Mouse (Mus musculus) midbrain, embryonic 16.5 days (tissue): ENCODE results near the gene Fmnl2. TPM values are rescaled to one million over a fixed set of nuclear protein-coding genes. Genes with fewer than 3 reads are reported as not detected.

Experiments
- ATAC-seq: fragments of 200-750 bp; cut with Nextera tagmentation; 2 replicates; pipeline ENCODE4 v1.8.0; 2017; ENCODE audit warnings: moderate TSS enrichment
- H3K27ac ChIP-seq: fragments of 300-500 bp; sonication (generic); 2 replicates; pipeline ENCODE4 v1.5.1; 2014; ENCODE audit warnings: mild to moderate bottlenecking, low read length, mixed read lengths
- H3K27me3 ChIP-seq: fragments of 300-500 bp; sonication (generic); 2 replicates; pipeline ENCODE4 v1.6.1; 2014; ENCODE audit warnings: low read depth, low read length, mixed read lengths; ENCODE audit not compliant: control insufficient read depth, insufficient read depth
- H3K36me3 ChIP-seq: fragments of 300-500 bp; sonication (generic); 2 replicates; pipeline ENCODE4 v1.6.1; 2014; ENCODE audit warnings: mild to moderate bottlenecking, low read length, moderate library complexity, mixed read lengths; ENCODE audit not compliant: control insufficient read depth, insufficient read depth
- H3K4me1 ChIP-seq: fragments of 300-500 bp; sonication (generic); 2 replicates; pipeline ENCODE4 v1.6.1; 2014; ENCODE audit warnings: mild to moderate bottlenecking, low read length, mixed read lengths; ENCODE audit not compliant: control insufficient read depth, insufficient read depth
- H3K4me2 ChIP-seq: fragments of 300-500 bp; sonication (generic); 2 replicates; pipeline ENCODE4 v1.6.1; 2014; ENCODE audit warnings: mild to moderate bottlenecking, low read length, mixed read lengths
- H3K4me3 ChIP-seq: fragments of 300-500 bp; sonication (generic); 2 replicates; pipeline ENCODE4 v1.5.1; 2014; ENCODE audit warnings: low read depth, mild to moderate bottlenecking, low read length, moderate library complexity, mixed read lengths
- H3K9ac ChIP-seq: fragments of 300-500 bp; sonication (generic); 2 replicates; pipeline ENCODE4 v1.6.1; 2014; ENCODE audit warnings: low read depth, low read length, mixed read lengths
- H3K9me3 ChIP-seq: fragments of 300-500 bp; sonication (generic); replicated peaks from 2 replicates; pipeline ENCODE4 v1.6.1; 2014; ENCODE audit warnings: mild to moderate bottlenecking, low read length, mixed read lengths; ENCODE audit not compliant: control insufficient read depth, poor library complexity, severe bottlenecking
- WGBS: fragments of 180-500 bp; shearing (Covaris S2); extraction: QIAGEN DNeasy Blood & Tissue Kit; methylation state at CpG from one replicate; pipeline ENCODE4 v1.1.7; 2014; 5-methylcytosine and 5-hydroxymethylcytosine counted together
- polyA plus RNA-seq: library from polyadenylated mRNA; unstranded; fragments of >200 nt; fragmentation: Nextera tagmentation; extraction: Ambion mirVana; gene quantifications from 2 replicates; pipeline ENCODE4 v1.2.1, GENCODE M21; 2015

Gene Fmnl2
- polyA plus RNA-seq, 1 experiment from 2014 or later = 7.6 TPM

DNA sequence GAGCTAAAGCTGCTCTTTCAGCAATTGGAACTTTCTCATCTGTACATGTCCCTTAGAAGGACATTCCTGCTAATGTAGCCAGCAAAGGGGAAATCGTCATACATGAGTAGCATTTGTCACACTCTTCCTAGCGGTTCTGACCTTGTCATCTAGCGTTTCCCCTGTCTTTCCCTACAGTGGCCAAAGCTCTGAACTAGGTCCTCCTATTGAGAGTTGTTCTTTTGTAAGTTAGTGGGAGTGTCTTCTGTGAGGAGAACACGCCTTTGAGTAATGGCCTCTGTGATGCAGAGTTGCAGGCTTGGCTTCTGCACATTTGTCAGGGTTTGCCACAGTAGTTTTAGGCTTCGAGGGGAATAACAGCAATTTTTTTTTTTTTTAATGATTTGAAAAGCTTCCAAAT is 250.9 kb downstream of the Fmnl2 start:
- Histone ChIP-seq H3K4me3 (no peak overlapping the region), H3K27ac (no peak overlapping the region), H3K4me2 (no peak overlapping the region), H3K4me1 (0 out of 2 replicates have a peak, but pooled peaks cover 3% of the 10 kb centered on the region), H3K9me3 (no peaks in the 10 kb centered on the region), H3K9ac (no peak overlapping the region), H3K36me3 (peaks cover 14% of the 10 kb centered on the region), H3K27me3 (no peaks in the 10 kb centered on the region)
- no peak for ATAC-seq
- WGBS = 83% methylated on average over 5 of the region's 5 CpGs

DNA sequence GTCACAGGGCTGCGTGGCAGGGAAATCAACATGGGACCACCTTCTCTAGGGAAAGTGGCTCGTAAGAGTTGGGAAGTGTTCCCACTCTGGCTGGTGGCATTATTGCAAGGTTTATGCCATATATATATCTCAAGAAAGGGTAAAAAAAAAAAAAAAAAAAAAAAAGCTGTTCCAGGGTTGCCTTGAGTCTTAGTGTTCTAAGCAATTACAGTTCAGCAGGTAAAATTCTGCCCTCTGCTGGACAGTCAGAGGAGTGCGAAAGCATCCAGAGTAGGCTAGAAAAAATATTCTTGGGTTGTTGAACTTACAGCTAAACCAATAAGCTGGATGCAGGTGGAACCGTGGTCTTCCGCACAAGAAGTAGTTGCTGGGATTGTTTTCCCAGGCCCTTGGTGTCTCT is 264.1 kb downstream of the Fmnl2 start:
- no peaks in the 10 kb centered on the region for H3K27me3 ChIP-seq
- no peak overlapping the region for H3K4me3 ChIP-seq
- 76% methylated on average over 5 of the region's 5 CpGs for whole genome bisulfite sequencing
- no peaks in the 10 kb centered on the region; the same call in 1 of the 2 replicates for H3K9me3 ChIP-seq
- H3K4me1 ChIP-seq = no peaks in the 10 kb centered on the region
- H3K36me3 ChIP-seq = peaks cover 29% of the 10 kb centered on the region
- peak; percentile 39; the same call in 1 of the 2 replicates for ATAC-seq
- H3K27ac ChIP-seq = no peak overlapping the region
- no peak overlapping the region for H3K9ac ChIP-seq
- H3K4me2 ChIP-seq = no peak overlapping the region

DNA sequence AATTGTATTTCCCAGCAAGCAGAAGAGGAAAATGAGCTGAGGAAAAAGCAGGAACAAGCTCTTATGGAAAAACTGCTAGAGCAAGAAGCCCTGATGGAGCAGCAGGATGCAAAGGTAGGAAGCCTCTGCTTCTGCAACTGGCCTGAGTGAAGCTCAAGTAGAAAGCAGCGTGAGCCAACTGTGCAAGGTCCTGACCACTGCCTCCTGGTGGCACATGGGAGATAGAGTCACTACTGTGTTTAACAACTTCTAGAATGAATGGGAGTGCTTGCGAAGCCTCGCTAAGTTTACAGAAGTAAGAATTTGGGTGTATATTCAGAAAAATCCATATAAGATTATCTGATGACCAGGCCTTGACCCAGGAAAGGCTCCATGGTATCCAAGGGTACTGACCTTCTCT is 268.3 kb downstream of the Fmnl2 start:
- WGBS = 88% methylated on average over 3 of the region's 3 CpGs
- H3K27ac ChIP-seq = no peak overlapping the region
- no peak overlapping the region for H3K4me2 ChIP-seq
- H3K9me3 ChIP-seq = no peaks in the 10 kb centered on the region; the same call in 1 of the 2 replicates
- peaks cover 15% of the 10 kb centered on the region; the same call in 1 of the 2 replicates for H3K36me3 ChIP-seq
- no peak overlapping the region for H3K9ac ChIP-seq
- no peak overlapping the region for H3K4me3 ChIP-seq
- no peak for ATAC-seq
- H3K4me1 ChIP-seq = no peaks in the 10 kb centered on the region
- no peaks in the 10 kb centered on the region for H3K27me3 ChIP-seq

DNA sequence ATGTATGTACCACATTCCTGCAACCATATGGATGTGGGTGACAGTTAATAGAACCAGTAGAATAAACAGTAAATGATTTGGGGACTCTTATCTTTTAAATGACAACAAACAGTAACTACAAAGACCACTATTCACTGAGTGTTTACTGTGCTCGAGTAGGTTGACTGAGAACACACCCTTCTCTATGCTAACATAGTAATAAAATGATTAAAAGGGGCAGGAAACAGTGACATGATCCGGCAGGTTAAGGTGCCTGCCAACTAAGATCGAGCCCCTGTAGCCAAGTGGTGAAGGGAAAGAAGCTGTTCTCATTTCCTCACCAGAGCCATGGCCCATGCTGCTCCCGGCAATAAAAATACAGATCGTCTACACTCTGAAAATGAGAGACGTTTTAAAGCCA is 271.4 kb downstream of the Fmnl2 start:
- WGBS = 91% methylated on average over 6 of the region's 6 CpGs
- no peak for ATAC-seq
- H3K27me3 ChIP-seq = no peaks in the 10 kb centered on the region
- no peak overlapping the region for H3K4me2 ChIP-seq
- H3K9me3 ChIP-seq = no peaks in the 10 kb centered on the region; the same call in 1 of the 2 replicates
- H3K9ac ChIP-seq = no peak overlapping the region
- H3K4me3 ChIP-seq = no peak overlapping the region
- no peaks in the 10 kb centered on the region for H3K4me1 ChIP-seq
- no peak overlapping the region for H3K27ac ChIP-seq
- peaks cover 12% of the 10 kb centered on the region; the same call in 1 of the 2 replicates for H3K36me3 ChIP-seq

DNA sequence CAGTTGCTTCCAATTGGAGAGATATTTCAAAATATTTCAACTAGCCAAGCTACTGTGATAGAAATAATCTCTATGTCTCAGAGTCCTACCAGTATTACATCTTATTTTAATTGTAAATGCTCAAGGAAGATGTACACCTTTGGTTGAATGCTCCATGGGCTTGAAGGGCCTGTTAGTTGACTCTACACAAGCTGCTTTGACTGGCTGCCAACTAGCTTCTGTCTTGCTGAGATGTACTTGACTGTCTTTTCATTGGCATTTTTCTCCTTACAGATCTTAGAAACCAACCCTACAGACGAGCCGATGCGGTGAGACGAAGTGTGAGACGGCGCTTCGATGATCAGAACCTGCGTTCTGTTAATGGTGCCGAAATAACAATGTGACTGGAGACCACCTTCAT is 273.9 kb downstream of the Fmnl2 start:
- no peaks in the 10 kb centered on the region for H3K9me3 ChIP-seq
- H3K27ac ChIP-seq = no peak overlapping the region
- no peak overlapping the region for H3K4me3 ChIP-seq
- no peaks in the 10 kb centered on the region for H3K27me3 ChIP-seq
- H3K4me2 ChIP-seq = no peak overlapping the region
- WGBS = 95% methylated on average over 9 of the region's 9 CpGs
- H3K36me3 ChIP-seq = peaks cover 8% of the 10 kb centered on the region; the same call in 1 of the 2 replicates
- no peak overlapping the region for H3K9ac ChIP-seq
- no peak for ATAC-seq
- H3K4me1 ChIP-seq = no peaks in the 10 kb centered on the region

DNA sequence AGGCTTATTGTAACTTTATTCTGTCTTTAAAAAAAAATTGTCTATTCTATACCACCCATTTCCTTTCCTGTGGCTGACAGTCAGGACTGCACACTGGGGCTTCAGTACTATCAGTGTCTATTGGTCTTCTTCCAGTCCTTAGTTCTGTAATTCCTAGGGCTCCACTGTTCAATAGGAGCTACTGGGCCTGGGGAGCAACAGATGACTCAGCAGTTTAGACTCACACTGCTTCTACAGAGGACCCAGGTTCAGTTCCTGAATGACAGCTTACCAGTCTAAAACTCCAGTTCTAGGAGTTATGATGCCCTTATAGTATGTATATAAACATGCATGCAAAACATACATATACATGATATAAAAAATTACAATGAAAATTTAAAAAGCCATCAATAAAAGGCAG is 289.2 kb downstream of the Fmnl2 start:
- H3K4me3 ChIP-seq = no peak overlapping the region
- H3K4me1 ChIP-seq = no peaks in the 10 kb centered on the region
- no peaks in the 10 kb centered on the region for H3K27me3 ChIP-seq
- no peak overlapping the region for H3K9ac ChIP-seq
- ATAC-seq = no peak
- no peaks in the 10 kb centered on the region for H3K9me3 ChIP-seq
- no peak overlapping the region for H3K4me2 ChIP-seq
- H3K27ac ChIP-seq = no peak overlapping the region
- peaks cover 13% of the 10 kb centered on the region for H3K36me3 ChIP-seq

DNA sequence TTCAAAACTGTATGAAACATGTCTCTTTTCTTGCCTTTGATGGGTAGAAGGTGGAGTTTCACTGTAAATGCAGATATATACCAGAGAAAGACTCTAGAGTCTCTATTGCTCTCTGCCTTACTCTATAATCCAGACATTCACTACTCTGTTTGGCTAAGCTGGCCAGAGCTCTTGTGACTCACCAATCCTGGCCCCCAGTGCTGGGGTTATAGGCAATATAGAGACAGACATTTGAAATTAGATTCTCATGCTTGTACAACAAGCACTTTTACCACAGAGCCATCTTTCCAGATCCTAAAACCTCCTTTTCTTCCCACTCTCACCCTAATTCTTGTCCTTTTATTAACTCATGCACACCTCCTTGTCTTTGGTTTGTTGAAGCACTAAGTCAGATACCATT is 316.3 kb downstream of the Fmnl2 start:
- H3K36me3 ChIP-seq = peaks cover 5% of the 10 kb centered on the region
- no peak overlapping the region for H3K9ac ChIP-seq
- H3K4me2 ChIP-seq = no peak overlapping the region
- H3K27me3 ChIP-seq = no peaks in the 10 kb centered on the region
- H3K4me3 ChIP-seq = no peak overlapping the region
- H3K9me3 ChIP-seq = no peaks in the 10 kb centered on the region
- no peaks in the 10 kb centered on the region for H3K4me1 ChIP-seq
- ATAC-seq = no peak
- no peak overlapping the region for H3K27ac ChIP-seq

DNA sequence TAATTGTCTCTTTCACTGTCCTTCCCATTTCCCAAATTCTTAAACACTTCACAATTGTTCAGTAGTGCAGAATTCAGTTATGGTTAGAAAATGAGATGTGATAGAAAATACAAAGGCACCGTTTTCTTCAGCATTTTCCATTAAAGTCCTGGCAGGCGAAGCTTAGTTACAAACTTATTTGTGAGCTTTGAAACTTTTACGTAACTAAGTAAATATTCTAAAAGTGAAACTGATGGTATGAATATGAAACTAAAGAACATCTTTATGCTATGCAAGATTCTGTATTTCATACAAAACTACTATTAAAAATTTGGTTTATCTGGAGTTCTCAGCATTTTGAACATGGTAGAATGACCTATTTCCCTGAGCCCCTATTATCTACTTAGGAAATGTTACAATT is 321.3 kb downstream of the Fmnl2 start:
- no peak overlapping the region for H3K4me2 ChIP-seq
- H3K27ac ChIP-seq = no peak overlapping the region
- 81% methylated on average over 3 of the region's 3 CpGs for WGBS
- no peak overlapping the region for H3K9ac ChIP-seq
- H3K27me3 ChIP-seq = no peaks in the 10 kb centered on the region
- H3K4me1 ChIP-seq = no peaks in the 10 kb centered on the region
- H3K9me3 ChIP-seq = no peaks in the 10 kb centered on the region
- H3K36me3 ChIP-seq = peaks cover 5% of the 10 kb centered on the region
- H3K4me3 ChIP-seq = no peak overlapping the region
- no peak for ATAC-seq

DNA sequence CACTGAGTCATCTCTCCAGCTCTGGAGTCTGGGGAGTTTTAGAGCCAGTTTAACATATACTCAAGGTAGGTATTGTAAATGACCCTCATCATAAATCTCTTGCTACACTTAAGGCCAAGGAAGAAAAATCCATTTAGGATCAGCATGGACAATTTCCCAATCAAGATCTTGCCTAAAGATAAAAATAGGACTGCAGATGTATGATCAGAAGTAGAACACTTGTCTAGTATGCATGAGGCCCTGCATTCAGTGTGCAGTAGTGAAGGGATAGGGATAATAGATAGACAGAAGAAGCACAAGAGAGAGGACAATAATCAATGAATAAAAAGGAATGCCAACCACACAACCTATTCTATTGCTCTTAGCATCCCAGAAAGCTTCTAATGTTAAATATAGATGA is 322.2 kb downstream of the Fmnl2 start:
- H3K4me3 ChIP-seq = no peak overlapping the region
- no peaks in the 10 kb centered on the region for H3K27me3 ChIP-seq
- H3K36me3 ChIP-seq = no peaks in the 10 kb centered on the region
- no peak overlapping the region for H3K27ac ChIP-seq
- H3K9ac ChIP-seq = no peak overlapping the region
- no peaks in the 10 kb centered on the region for H3K4me1 ChIP-seq
- H3K9me3 ChIP-seq = no peaks in the 10 kb centered on the region
- H3K4me2 ChIP-seq = no peak overlapping the region
- no peak for ATAC-seq
